Mouse (Mus musculus) layer of hippocampus, adult 18-20 months (tissue): Measurements from ENCODE around the gene Hist2h2aa1. TPM values are rescaled to one million over a fixed set of nuclear protein-coding genes. Genes with fewer than 3 reads are reported as not detected.
"Not testable (repeated sequence)": the region's sequence is repeated elsewhere in the genome, so short reads cannot be mapped to it uniquely, and the experiment has no call there.

Source experiments
- DNase-seq, 2 experiments: peaks; one replicate each; pipeline ENCODE4 v3.0.0; 2022; ENCODE audit warnings: low spot score in 2 of 2
- long read RNA-seq: library from polyadenylated mRNA; stranded (forward); transcript quantifications from one replicate; pipeline ENCODE4 v2.0.0, GENCODE M21; 2021
- total RNA-seq, 2 experiments: library from RNA; stranded (reverse); gene quantifications; 2 replicates each; pipeline ENCODE4 v1.2.3; 2021

Gene Hist2h2aa1
- 10 to 100 TPM in 1 of 2 experiments, 1 to 10 TPM in 1; 8.7 to 12.8 TPM for total RNA-seq
- long read RNA-seq, transcript Hist2h2aa1-201 (1 exons, 586 nt) = major isoform, 9 of 9 reads
- long read RNA-seq, partial matches to known transcripts = 0 of 9 reads
- long read RNA-seq, other reads (novel, unspliced or antisense) = 0 of 9 reads

DNA sequence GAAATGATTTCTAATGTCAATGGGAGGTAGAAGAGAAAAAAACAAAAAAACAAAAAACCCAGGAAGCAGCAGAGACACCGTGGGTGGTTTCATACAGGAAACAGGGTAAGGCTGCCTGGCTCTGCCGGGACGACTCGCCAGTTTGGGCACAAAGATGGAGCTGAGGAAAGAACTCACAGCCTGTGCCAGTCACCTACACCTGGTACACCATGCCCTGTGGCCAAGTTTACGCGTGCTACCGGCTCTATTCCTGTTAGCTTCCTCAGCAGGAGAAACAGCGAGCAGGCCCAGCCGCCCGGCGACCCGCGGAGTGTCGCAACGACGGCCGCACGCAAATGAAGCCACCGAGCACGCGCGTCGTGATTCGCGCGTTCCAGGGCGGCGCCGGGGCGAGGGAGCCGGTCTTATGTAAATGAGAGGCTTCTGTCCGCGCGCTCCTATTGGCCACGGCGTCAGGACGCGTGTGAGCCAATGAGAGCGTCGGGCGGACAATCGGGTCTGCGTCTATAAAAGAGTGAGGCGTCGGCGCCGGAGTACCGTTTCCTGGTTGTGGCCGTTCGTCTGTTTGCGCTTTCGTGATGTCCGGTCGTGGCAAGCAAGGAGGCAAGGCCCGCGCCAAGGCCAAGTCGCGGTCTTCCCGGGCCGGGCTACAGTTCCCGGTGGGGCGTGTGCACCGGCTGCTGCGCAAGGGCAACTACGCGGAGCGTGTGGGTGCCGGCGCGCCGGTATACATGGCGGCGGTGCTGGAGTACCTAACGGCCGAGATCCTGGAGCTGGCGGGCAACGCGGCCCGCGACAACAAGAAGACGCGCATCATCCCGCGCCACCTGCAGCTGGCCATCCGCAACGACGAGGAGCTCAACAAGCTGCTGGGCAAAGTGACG lies at the start of gene Hist2h2aa1:
Hist2h2aa1 (plus strand) TSS at position 495 of the 884 bp plus-strand sequence.
- peak; percentile 86 to 90 for DNase-seq

DNA sequence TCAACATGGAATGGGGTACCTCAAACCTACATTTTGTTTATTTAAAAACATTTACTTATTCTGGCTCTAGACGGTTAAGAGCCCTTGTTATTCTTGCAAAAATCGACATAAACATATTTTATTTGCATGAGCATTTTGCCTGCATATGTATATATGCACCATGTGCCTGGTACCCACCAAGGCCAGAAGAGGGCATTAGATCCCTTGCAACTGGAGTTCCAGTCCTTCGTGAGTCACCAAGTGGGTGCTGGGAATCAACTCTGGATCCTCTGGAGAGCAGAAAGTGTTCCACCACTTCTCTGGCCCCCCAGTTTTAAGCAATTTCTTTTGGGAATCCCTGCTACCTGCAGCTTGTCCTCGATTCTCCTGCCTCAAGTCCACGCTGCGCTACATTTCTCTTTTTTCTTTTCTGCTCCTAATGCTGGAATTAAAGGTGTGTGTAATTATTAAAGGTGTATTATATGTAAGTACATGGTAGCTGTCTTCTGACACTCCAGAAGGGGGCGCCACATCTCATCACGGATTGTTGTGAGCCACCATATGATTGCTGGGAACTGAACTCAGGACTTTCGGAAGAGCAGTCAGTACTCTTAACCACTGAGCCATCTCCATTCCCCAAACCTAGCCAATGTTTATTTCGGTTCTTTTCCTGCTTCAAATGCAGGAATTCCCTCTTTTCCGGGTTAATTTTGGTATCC lies 49.5 kb upstream of the Hist2h2aa1 start:
- DNase-seq = no peak

- DNase-seq = peak in 1 of 2 experiments; percentile 51
These were observed 48.7 kb upstream of the Hist2h2aa1 start for GRCm38 (mm10) chr3:96196437-96197128.

DNA sequence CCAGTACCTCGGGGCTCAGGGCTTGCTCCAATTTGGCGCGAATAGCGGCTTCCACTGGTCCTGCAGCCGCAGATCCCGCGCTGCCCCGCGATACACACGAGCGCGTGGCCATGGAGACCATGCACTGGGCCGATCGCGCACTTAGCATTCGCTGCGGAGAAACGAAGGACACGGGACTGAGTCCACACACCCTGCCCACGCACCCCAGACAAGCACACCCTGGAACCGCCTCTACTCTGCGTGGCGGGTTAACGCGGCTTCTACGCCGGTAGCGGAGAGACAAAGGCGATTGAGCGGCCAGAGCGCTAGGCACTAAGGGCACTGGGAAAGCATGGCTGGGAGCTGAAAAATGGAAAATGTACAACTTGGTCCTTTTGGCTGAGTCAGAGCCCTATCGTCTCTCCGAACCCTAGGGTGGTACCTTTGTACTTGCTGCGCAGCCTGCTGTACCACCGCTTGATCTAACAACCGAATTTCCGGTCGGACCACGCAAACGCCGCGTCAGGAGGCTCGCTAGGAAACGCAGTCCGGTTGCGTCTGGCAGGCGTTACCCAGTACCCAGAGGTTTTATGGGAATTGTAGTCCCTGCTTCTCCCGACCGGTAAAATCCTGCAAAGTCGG lies 48.1 kb upstream of the Hist2h2aa1 start:
- peak; percentile 92 to 96 for DNase-seq

DNA sequence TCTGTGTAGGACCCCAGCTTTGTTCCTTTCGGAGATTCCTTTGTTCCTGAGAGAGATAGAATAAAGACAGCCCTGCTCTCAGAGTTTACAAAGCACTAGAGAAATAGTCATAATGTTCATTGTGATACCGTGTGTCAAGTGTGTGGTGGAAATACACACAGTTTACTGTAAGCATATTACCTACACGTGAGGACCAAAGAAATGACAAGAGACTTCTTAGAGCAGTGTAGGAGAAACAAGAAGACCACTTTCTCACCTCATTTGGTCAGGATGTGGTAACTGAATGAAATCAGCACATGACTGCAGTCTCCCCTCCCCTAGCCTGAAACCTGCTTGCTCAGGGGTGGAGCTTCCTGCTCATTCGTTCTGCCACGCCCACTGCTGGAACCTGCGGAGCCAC lies 47.1 kb upstream of the Hist2h2aa1 start:
- no peak for DNase-seq

GRCm38 (mm10) chr3:96198601-96199251 lies 46.6 kb upstream of the Hist2h2aa1 start:
- not testable (repeated sequence) for DNase-seq

DNA sequence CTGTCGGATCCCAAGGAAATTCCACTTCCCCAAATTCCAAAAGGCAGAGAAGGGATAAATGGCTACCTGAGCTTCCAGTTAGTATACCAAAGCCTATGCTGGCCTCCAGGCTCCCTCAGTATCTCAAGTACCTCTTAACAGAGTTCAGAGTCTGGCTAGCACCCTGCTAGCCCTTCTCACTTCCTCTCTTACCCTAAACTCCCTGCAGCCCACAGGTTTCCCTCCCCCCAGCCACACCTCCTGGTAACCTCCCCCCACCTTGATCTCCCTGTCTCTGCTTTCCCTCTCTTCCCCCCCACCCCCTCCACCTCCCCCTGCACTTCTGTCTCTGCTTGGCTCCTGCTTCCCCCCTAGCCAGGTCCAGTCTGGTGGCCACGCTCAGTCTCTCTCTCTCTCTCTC lies 45.6 kb upstream of the Hist2h2aa1 start:
- DNase-seq = no peak

DNA sequence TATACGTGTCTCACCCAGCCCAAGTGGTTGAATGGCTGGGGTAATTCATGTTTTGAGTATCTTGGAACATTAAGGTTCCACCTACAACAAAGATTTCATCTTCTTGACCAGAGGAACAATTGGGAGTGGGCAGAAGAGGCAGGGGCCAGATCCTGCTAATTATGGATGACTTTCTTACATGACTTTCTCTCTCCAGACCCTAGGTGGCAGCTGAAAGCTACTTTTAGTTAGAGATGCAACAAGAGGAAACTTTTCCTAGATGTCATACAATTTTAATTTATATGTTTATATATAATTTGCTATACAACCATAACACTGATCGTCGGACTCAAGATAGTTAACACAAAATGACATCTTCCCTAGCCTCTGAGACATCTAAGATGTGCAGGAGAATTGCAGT lies 37.5 kb upstream of the Hist2h2aa1 start:
- no peak for DNase-seq

DNA sequence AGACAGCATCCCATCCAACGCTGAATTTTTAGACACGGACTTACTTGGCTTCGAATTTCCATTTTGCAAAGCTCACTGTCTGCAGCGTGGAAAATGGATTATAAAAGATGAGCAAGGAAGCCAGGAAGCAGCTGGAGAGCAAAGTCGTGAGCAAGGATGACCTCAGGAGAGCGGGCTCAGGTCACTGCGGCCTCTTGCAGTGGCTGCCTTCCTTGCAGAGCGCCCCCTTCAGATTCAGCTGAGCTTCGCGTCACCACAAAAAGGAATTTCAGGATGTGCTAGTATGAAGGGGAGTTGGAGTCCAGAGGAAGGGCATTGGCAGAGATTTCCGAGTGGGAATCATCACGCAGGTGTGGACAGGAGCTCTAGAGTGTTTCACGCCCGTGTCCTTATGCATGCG lies 36.1 kb upstream of the Hist2h2aa1 start:
- no peak for DNase-seq

GRCm38 (mm10) chr3:96219191-96219641 lies 26.1 kb upstream of the Hist2h2aa1 start:
- no peak for DNase-seq

GRCm38 (mm10) chr3:96219661-96220130 lies 25.6 kb upstream of the Hist2h2aa1 start, which contains the start of the genes Bola1 and Hist2h2ab:
Bola1 (minus strand) TSS chr3:96219709.
Hist2h2ab (plus strand) TSS chr3:96219865.
- DNase-seq = peak; percentile 77 to 91

- not testable (repeated sequence) for DNase-seq
These were observed 25.0 kb upstream of the Hist2h2aa1 start for GRCm38 (mm10) chr3:96220131-96220764.

DNA sequence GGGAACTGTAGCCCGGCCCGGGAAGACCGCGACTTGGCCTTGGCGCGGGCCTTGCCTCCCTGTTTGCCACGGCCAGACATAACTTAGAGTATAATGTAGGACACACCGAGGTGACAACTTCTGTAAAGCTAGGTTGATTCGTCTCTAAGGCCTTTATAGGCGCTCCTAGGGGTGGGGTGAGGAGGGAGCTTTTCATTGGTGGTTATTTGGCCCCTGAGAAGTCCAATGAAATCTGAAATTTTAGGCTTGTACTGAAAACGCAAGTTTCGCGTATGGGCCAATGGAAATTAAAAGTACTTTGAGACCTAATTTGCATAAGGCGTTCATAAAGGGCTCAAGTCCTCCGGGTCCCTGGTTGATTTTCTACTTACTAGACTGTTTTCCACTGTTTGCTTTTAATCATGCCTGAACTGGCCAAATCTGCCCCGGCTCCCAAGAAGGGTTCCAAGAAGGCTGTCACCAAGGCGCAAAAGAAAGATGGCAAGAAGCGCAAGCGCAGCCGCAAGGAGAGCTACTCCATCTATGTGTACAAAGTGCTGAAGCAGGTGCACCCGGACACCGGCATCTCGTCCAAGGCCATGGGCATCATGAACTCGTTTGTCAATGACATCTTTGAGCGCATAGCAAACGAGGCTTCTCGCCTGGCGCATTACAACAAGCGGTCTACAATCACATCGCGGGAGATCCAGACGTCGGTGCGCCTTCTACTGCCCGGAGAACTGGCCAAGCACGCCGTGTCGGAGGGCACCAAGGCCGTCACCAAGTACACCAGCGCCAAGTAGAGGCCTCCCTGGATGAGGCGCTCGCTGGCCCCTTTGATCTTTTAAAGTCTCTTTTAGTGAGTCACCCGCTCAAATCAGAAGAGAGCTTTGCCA lies 24.3 kb upstream of the Hist2h2aa1 start, which contains the start of the genes Hist2h2ac and Hist2h2be:
Hist2h2ac (minus strand) TSS at position 116 of the 875 bp plus-strand sequence.
Hist2h2be (plus strand) TSS at position 355 of the 875 bp plus-strand sequence.
- peak; percentile 89 to 94 for DNase-seq

DNA sequence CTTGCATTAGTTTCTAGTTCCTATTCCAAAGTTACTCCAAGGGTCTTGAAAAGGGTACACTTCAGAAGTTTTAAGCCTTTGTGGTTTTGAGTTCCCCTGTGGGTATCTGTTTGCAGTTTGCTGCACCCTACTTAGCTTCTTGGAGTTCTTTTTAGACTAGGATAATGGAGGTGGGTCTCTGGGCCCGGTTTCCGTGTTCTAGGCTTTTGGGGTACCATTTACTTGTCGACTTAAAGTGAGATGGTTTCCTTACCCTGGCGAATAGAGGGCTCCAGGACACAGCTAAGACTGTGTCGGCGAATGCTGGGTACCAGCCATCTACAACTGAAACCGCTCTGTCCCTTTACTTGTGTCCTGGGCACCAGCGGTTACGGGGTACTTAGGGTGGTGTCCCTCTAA lies 23.7 kb upstream of the Hist2h2aa1 start:
- DNase-seq = no peak

DNA sequence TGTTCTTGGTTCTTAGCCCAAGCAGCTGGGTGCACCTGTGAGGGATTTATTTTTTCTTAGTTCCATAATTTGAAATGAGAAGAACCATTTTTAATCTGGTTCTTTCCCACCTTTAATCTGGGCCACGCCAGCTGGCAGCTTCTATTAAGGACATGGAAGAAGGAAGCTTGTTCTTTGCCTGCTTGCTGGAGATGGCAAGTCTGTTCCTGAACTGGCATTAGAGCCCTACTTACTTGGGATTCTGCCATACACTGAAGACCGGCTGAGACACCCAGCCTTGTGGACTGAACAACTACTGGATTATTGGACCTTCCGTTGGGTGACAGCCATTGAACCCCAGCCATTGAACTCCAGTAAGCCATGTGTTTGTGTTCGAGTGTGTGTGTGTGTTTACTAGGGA lies 22.5 kb upstream of the Hist2h2aa1 start:
- no peak for DNase-seq

GRCm38 (mm10) chr3:96225421-96225820 lies 19.9 kb upstream of the Hist2h2aa1 start:
- no peak for DNase-seq

DNA sequence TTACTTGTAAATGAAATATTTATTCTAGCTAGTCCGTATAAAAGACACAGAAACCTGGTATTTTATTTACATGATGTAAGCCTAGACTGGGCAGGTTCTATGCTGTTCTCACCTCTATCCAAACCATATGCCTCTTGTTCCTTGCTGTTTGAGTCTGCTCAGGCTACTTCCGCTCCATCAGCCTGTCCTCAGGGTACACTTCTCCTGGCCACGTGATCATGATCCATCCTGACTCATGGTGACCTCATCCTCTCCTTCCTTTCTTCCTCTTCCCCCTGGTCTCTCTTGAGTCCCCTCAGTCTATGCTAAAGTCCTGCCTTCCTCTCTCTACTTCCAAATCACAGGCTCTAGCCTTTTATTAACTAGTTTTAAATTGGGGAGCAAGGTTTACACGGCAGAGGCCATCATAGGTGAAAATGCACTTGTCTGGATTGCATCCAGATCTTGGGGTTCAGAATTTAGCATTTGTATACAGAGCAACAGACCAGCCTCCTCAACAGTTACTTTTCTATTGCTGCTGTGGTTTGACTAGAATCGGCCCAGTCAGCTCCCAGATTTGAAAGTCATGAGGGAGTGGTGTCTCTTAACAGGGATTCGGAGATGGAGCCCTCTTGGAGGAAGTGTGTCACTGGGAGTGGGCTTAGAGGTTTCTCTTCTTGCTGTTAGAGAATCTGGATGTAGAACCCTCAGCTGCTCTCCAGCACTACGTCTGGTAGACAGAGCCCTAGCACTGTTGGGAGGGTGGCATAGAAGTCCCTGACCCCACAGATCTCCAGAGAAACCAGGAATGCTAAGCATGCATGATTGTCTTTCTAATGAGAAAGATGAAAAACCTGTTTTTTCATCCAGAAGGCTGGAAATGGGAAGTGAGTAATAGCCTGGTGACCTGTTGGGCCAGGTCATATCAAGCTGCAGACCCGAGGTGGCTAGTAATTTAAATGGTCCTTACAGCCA lies 18.3 kb upstream of the Hist2h2aa1 start:
- no peak for DNase-seq
